Mouse (Mus musculus): ENCODE results near the gene Obsl1.

The Obsl1 gene

DNA sequence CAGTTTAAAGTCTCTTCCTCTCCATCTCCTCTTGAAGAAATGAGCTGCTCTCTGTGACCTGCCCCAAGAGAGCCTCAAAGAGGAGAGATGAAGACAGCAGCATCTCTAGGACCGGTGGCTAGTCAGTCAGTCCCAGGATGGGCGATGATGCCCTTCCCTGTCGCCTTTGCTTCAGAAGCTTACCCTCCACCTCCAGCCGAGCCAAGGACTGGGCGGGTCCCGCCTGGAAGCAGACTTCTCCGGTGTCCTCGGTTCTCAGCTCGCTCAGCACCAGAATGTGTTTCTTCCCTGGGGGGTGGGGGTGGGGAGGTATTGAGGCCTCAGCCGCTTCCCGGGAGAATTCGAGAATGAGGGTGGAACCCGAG, 19.2 kb downstream of the Obsl1 start:
- DNase-seq (ENCODE audit: low read depth): no peak

DNA sequence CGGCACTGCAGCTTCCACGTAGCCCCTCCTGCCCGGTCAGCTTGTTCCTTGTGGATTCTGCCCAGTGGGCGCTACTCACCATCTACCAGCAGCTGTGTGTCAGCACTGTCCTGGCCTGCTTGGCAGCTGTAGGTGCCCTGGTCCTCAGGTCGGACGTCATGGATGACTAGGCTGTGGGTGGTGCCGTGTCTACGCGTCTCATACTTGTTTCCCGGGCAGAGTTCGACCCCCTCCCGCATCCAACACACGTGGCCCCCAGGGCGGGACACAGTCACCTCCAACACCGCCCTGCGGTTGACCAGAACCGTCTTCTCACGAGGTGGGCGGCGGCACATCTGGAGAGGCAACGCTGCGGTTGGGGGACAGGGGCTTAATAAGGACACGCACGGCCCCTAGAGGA, 19.7 kb downstream of the Obsl1 start:
- no peak for DNase-seq (ENCODE audit: low read depth)

DNA sequence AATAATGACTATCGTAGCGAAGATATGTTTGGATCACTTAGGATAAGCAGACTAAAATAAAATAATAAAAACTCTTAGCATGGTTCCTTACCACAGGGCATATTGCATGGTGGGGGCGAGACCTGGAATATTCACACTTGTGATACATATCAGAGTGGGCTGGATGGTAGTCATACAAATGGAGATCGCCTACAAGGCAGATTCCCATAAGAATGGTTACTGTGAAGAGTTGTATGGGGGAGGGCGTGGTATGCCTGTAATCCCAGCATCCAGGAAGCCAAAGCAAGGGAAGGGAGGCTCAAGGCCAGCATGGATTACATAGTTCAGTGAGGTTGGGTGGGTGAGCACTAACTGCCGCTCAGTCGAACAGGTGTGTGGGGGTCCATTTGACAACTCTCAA, 25.5 kb downstream of the Obsl1 start:
- no peak for DNase-seq (ENCODE audit: low read depth)

DNA sequence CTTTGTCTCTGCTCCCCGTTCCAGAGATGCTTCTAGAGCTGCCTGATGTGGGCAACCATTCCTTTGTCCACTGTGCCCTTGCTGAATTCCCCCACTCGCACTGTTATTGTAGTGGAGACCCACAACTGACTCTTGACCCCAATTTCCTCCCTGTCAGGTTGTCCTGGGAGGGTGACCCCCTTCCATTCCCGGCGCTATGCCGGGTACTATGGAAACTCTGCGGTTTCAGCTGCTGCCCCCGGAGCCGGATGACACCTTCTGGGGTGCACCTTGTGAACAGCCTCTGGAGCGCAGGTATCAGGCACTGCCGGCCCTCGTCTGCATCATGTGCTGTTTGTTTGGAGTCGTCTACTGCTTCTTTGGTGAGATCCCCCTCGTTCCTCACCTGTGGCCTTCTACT, 26.2 kb downstream of the Obsl1 start:
- no peak for DNase-seq (ENCODE audit: low read depth)

DNA sequence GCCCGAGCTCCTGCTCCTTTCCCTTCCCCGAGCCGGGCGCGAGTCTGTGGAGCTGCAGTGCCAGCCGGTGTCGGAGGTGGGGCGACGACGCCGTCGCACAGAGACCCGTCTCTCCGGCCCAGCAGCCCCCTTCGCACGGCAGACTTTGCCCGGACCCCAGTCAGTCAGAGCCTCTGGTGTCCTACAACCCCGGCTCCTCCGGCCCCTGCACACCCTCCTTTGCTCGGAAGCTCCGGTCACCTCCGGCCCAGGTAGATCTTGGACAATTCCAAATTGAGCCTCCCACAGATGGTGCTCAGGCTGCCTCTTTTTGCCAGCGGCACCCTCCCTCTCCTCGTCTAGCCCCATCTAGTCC, 26.6 kb downstream of the Obsl1 start:
- DNase-seq (ENCODE audit: low read depth): no peak

DNA sequence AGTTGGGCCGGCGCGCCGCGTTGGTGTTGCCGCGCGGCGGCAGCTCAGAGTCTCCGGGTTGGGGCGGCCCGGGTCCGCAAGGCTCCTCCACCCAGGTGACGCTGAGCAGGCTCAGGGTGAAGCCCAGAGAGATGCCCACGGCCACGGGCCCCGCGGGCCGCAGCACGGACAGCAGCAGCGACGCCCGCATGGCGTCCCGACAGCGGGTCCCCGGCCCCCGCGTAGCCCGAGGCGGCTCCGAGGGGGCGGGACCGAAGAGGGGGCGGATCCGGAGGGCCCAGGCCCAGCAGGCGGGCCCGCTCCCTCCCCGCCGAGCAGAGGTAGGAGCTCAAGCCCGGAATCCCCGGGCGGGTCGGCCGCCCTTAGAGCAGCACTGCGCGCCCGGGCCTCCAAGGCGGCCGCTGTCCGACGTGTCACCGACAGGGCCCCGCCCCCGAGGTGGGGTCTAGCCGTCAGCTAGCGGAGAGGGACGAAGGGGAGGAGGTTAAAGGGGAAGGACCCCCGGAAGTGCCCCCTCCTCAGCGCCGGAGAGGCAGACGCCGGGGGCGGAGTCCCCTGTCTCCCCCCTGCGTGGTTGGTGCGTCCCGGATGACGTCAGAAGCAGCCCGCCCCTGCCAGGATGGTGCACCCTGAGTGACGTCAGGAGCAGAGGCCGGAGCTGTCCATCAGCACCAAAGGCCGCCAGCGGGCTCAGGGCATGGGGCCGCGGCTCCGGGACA, 27.2 kb downstream of the Obsl1 start, which contains the start of the genes Chpf and Tmem198:
Gene Chpf, minus strand, starts transcription at position 392 of the 719 bp plus-strand sequence.
Gene Tmem198, plus strand, starts transcription at position 617 of the 719 bp plus-strand sequence.
- peak; percentile 84 for DNase-seq (ENCODE audit: low read depth)

DNA sequence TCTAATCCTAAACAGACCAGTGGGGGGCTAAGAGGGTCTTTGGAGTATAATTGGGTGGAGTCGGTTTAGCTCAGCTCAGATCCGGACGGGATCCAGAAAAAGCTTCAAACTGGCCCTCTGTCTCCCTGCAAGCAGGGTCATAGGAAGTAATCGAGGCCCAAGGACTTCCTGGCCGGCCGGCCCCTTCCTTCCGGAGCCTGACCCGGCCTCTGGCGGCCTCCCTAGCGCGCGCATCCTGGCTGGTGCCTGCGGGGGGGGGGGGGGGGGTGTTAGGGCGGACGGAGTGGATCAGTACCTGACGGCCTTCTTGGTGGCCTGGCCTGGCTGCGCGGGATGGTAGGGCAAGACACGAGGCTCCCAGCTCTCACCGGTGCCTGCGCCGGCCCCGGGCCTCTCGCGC, 27.8 kb downstream of the Obsl1 start:
- no peak for DNase-seq (ENCODE audit: low read depth)

DNA sequence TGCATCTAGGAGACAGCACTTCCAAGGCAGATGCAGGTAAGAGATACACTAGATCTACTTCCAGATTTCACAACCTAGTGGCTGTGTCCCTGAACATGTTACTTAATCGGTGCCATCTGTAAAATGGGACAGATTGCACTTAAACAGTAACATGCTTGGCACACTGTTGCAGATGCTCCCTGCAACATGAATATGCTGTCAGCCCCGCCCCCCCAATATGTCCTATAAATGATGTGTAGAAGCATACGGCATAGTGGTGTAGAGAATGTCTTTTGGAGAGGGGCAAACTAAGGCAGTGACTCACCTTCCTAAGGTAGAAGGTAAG, 28.3 kb downstream of the Obsl1 start:
- DNase-seq (ENCODE audit: low read depth): no peak

DNA sequence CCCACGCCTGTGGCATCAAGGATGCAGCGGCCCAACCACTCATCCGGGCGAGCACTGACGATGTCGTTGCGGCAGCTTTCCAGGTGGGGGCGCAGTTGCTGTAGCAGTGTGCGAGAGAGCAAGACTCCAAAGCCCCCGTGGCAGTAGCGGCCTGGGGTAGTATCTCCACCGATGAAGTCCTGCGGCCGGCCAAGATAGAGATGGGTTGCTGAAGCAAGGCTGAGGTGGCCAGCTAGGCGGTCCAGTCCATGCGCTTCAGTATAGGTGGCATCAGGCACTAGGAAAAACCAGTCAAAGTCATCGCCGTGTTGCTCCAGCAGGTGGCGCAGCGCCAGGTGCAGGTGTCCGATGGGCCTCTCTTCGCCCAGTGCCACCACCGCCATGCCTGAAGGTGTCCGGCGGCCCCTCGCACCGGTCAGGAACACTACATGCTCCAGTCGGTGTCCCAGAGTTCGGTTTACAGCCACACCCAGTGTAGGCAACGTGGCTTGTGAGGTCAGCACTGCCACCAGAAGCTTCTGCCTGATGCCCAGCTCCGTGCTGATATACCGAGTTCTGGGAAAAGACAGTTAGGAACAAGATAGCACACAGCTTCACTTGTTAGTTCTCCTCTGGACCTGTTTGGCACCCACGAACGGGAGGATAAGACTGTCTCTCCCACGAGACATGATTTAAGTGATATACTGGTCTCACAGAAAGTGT, 28.8 kb downstream of the Obsl1 start:
- peak; percentile 37 for DNase-seq (ENCODE audit: low read depth)

DNA sequence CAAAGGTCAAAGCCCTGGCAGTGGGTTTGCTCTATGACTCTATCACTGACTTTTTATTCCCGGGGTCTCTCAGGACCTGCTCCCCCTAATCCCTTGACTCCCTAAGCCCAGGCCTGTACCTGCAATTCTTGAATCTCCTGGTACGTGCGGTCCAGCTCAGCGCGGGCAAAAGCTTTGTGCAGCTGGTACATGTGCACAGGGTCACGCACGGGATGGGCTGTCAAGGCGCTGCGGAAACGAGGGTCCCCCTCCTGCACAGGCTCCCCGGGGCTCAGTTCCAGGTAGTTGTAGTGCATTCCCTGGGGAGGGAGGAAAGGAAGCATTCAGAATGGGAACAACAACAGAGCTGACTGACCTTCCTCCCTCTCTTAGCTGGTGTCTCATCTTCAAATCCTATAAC, 29.8 kb downstream of the Obsl1 start:
- DNase-seq (ENCODE audit: low read depth): no peak

DNA sequence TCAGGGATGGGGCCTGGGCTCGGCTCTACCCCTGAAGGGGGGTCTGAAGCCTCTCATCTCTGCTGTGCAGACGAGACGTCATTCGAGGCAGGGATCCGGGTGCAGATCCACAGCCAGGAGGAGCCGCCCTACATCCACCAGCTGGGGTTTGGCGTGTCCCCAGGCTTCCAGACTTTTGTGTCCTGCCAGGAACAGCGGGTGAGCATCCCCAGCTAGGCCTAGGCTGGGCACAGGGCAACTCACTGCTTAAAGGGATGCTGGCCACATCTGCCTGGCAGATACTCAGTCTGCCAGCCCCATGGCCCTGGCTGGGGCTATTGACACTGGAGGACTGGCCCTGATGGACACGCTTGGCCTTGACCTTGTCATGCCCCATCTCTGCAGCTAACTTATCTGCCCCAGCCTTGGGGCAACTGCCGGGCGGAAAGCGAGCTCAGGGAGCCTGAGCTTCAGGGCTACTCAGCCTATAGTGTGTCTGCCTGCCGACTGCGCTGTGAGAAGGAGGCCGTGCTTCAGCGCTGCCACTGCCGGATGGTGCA, 36.9 kb downstream of the Obsl1 start:
- no peak for DNase-seq (ENCODE audit: low read depth)

DNA sequence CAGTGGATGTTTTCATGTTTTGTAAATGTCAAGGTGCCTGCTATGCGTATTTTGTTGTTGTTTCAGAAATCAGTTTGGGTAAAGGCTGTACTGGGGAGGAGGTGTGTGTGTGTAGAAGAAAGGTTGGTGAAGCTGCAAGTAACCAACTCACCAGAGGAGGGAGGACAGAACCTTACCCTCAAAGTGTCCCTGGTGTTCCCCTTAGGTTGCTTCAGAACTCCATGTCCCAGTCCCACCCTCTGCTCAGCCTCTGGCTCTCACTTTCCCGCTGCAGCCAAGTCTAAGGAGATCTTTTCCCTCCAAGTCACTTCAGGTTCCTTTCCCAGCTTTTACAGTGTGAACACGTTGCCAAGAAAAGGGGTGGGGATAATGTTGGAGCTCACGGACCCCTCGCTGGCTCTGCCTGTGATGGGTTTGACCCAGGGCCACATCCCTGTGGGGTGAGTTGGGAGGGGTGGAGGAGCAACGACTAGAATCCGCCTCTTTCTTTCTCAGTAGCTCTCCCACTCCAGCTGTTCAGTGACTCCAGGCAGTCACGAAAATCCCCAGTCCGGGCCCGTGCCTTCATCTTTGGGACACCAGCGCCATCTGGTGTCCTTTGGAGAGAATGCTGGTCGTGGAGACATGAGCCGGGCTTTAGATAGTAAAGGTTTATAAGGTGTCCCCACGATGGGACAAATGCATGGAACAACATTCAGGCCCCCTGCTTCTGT, 38.9 kb downstream of the Obsl1 start:
- DNase-seq (ENCODE audit: low read depth): no peak

DNA sequence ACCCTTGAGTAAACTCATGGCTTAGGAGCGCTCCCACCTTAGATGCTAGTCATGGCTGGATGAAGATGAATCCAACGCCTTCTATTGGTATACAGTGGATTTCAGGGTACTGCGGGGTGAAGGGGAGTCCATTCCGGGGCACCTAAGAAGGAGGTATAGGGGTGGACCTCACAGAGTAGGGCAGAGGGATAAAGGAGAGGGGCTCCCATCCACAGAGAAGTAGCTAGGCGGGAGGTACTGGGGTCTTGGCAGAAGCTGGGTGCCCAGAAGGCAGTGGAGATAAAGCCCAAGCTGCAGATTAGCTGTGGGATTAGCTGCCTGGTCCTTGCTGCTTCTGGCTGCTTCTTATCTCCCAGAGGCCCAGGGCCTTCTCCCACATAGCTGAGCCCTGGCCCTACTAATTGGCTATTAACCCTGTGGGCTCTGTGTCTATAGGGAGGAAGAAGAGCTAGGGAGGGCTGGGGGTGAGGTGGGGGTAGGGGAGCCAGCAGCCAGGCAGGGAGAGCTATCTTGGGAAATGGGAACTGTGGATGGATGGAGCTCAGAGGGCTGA, 42.5 kb downstream of the Obsl1 start:
- no peak for DNase-seq (ENCODE audit: low read depth)

DNA sequence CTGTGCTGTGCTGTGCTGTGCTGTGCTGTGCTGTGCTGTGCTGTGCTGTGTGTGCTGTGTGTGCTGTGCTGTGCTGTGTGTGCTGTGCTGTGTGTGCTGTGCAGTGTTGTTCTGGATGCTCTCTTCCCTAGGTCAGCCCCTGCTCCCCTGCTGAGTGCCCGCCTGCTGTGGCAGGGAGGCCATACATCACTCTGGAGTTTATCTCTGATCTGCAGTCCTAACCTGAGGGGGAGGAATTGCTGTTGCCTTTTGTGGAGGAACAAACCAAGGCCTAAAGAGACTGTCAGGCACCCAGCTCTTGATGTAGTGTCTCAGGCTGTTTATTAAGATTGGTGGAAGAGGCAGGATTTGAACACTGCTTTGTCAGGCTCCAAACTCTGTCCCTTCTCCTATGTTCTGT, 43.6 kb downstream of the Obsl1 start:
- no peak for DNase-seq (ENCODE audit: low read depth)

DNA sequence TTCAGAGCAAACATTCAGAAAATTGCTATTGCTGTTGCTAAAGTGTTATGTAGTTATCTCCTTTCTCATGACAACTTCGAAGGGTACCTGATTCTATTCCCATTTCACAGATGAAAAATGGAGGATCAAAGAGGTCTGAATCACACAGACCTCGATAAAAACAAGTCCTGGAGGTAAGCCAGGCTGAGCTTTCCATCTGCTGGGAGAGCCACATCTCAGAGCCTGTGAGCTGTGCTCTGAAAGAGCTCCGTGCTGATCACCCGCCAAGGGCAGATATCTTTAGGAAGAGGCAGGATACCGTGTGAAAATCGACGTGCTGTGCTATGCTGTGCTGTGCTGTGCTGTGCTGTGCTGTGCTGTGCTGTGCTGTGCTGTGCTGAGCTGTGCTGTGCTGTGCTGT, 46.0 kb downstream of the Obsl1 start:
- DNase-seq (ENCODE audit: low read depth): no peak

DNA sequence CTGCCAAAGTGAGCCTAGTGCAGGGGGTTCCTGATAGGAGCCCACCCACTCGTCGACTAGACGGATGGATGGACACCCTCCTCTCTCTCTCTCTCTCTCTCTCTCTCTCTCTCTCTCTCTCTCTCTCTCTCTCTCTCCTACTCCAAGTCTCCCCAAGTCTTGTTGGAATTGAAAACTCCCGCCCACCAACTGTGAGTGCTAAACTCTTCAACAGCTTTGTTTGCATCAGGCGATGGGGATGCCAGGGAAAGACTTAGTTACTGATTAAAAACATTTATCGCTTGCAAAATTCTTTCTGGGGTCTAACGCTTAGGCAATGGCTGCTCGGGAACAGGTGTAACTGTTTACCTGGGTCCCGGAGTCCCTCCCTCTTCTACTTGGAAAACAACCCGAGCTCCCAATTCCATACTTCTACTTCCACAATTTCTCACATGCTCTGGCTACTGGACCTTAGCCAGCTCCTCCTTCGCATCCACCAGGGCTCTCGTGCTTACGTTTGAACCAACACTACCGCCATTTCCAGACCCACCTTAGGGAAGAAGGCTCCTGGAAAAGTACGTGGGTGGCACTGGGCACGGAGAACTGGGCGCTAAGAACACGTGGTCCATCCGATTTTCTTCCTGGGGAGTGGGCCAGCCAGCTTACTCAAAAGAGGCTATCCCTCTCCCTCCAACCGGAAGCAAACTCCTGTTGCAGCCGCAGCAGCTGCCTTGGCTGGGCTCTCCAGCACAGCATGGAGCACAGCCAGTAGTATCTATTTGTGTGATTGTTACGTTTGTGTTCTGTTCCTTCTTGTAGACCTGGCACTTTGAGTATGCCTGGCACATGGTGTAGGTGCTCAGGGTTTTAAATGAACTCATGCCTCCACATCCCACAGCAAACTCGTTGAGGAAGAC, 47.2 kb downstream of the Obsl1 start:
- no peak for DNase-seq (ENCODE audit: low read depth)

DNA sequence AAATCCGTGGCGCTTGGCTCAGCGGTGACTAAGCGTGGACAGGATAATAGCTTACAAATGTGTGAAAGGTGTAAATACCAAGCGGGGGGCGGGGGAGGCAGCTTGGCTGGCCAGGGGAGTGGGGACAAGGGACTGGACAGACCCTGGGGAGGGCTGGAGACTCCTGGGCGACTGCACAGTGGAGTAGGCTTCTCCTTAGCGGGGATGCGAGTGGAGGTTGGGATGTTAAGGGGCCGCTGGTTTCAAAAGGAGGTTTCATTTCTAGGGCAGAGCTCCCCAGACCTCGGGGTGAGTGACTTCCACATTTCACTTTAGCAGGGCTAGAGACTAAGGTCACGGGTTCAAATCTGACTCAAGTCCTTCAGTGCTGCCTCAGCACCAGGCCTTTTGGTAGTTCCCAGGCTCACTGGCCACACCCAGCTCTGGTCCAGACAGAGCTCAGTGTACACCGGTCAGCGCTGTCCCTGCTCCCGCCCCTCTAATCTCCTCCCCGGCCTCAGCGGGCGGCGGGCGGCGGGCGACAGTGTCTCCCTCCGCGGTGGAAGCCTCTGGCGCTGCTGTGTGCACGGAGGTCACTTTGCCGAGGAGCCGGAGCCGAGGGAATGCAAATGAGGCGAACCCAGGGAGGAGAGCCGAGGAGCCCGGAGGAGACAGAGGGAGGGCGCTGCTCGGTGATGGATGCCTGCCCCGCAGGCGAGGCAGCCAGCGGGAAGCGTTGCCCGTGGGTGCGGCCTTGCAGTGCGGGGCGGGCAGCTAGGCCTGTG, 48.0 kb downstream of the Obsl1 start:
- DNase-seq (ENCODE audit: low read depth): no peak

DNA sequence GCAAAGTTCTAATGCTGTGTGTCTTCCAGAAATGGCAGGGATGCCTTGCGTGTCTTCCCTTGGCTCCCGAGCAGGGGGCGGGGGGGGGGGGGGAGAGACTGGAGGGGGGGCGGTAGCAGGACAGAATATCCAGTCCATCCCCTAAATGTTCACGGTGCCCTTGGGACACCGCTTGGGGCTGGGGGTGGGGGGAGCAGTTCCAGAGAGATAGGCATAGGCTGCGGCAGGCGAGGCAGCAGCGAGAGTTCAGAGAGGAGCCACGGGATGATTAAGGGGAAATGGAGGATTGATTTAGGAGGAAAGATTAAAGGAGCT, 48.6 kb downstream of the Obsl1 start:
- DNase-seq (ENCODE audit: low read depth): no peak

DNA sequence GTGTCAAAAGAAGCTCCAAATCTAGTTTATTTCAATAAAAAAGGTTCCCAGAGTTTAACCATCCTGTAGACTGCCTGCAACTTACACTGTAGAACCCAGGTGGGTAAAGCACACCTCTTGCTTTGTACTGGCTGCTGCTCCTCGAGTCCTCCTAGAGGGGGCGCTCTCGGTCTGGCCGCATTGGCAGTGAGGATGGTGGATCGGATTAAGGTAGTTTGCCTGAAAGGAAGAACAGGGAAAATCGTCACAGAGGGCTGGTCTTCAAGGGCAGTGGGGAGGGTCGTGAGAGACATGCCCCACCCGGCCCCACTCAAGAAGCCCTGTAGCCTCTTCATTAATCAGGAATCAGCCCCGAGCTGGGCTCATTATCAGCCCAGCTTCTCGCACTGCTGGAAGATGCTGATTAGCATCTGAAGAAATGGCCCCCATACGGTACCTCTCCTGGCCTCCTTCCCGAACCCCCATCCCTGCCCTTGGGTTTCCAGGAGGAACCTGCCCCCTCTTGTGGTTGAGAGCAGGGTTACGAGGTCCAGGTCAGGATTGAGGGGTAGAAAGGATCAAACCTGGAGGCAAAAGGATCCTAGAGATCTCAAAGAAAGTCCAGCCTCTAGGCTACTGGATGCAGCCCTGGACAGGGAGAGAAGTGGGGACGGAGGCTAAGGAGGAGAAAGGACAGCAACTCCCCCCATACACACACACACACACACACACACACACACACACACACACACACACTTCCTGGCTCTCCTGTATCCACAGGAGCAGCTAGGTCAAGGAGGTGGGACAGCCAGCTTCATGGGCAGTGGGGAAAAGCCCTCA, 49.3 kb downstream of the Obsl1 start:
- no peak for DNase-seq (ENCODE audit: low read depth)

DNA sequence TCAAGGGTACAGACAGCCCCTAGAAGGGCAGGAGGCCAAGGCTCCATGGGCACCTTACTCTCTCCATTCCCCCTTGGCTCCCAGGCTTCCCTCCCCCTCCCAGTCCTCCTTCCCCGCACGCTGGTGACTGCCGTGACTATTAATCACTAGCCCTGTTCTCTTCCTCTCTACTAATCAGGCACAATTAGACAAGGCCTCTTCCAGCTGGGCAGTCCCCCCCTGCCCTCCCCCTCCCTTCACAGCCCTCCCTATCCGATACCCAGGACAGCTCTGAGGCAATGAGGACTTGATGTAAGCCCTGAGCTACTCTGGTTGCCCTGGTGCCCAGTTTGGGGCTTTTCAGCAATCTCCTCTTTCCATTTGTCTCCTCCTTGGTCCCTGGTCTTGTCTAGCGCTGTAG, 50.3 kb downstream of the Obsl1 start:
- DNase-seq (ENCODE audit: low read depth): no peak

Measured in fibroblast of lung, adult 2 months (primary cell).